Mouse (Mus musculus): ENCODE measurements around the gene Eif2s3y.

Eif2s3y gene

GRCm38 (mm10) chrY:1009882-1010751 is at the start of gene Eif2s3y:
TSS of gene Eif2s3y (plus strand) at chrY:1010543.
- peak; percentile 76 for DNase-seq (ENCODE audit: low spot score)

Measured in retina, embryonic 14.5 days (tissue).